Mouse (Mus musculus) right cerebral cortex, adult 18-20 months (tissue): ENCODE data around the gene 4932411N23Rik.
"Not testable (repeated sequence)": the region's sequence is repeated elsewhere in the genome, so short reads cannot be mapped to it uniquely, and the experiment has no call there.

Experiments used
- DNase-seq: peaks from one replicate; pipeline ENCODE4 v3.0.0; 2022; ENCODE audit warnings: mixed read lengths

Gene 4932411N23Rik

GRCm38 (mm10) chrX:126815768-126816167 is at the start of gene 4932411N23Rik:
Gene 4932411N23Rik, minus strand, starts transcription at chrX:126815868.
- DNase-seq, result no peak

- no peak for DNase-seq
Measured at GRCm38 (mm10) chrX:126779895-126780294, 35.8 kb downstream of the 4932411N23Rik start.

GRCm38 (mm10) chrX:126777643-126778042 is 38.0 kb downstream of the 4932411N23Rik start:
- DNase-seq, result not testable (repeated sequence)

GRCm38 (mm10) chrX:126774846-126775245 is 40.8 kb downstream of the 4932411N23Rik start:
- DNase-seq, result not testable (repeated sequence)

- not testable (repeated sequence) for DNase-seq
Measured at GRCm38 (mm10) chrX:126773511-126773910, 42.2 kb downstream of the 4932411N23Rik start.
